Mouse (Mus musculus) embryonic facial prominence, embryonic 14.5 days (tissue): ENCODE data around the gene Mllt10. TPM values are rescaled to one million over a fixed set of nuclear protein-coding genes. Genes with fewer than 3 reads are reported as not detected.

Experiments used
- ATAC-seq: fragments of 200-750 bp; cut with Nextera tagmentation; 2 replicates; pipeline ENCODE4 v1.8.0; 2017; ENCODE audit warnings: low read depth, moderate number of reproducible peaks, moderate TSS enrichment
- DNase-seq: peaks from one replicate; pipeline ENCODE4 v3.0.0-alpha.2; 2015; ENCODE audit warnings: low spot score
- H3K27ac ChIP-seq: fragments of 300-500 bp; sonication (generic); replicated peaks from 2 replicates; pipeline ENCODE4 v1.5.1; 2014; ENCODE audit warnings: low read depth, mild to moderate bottlenecking, low read length, moderate library complexity
- H3K27me3 ChIP-seq: fragments of 300-500 bp; sonication (generic); replicated peaks from 2 replicates; pipeline ENCODE4 v1.6.1; 2014; ENCODE audit warnings: low read length; ENCODE audit not compliant: control insufficient read depth, insufficient read depth
- H3K36me3 ChIP-seq: fragments of 300-500 bp; sonication (generic); 2 replicates; pipeline ENCODE4 v1.6.1; 2014; ENCODE audit warnings: low read length, mixed read lengths; ENCODE audit not compliant: control insufficient read depth, insufficient read depth
- H3K4me1 ChIP-seq: fragments of 300-500 bp; sonication (generic); 2 replicates; pipeline ENCODE4 v1.6.1; 2014; ENCODE audit warnings: antibody characterized with exemption, low read length; ENCODE audit not compliant: control insufficient read depth, insufficient read depth
- H3K4me2 ChIP-seq: fragments of 300-500 bp; sonication (generic); 2 replicates; pipeline ENCODE4 v1.6.1; 2014; ENCODE audit warnings: low read depth, mild to moderate bottlenecking, low read length, moderate library complexity, mixed read lengths
- H3K4me3 ChIP-seq: fragments of 300-500 bp; sonication (generic); 2 replicates; pipeline ENCODE4 v1.5.1; 2014; ENCODE audit warnings: low read depth, mild to moderate bottlenecking, low read length
- H3K9ac ChIP-seq: fragments of 300-500 bp; sonication (generic); 2 replicates; pipeline ENCODE4 v1.6.1; 2014; ENCODE audit warnings: low read depth, mild to moderate bottlenecking, low read length, moderate library complexity, mixed read lengths
- H3K9me3 ChIP-seq: fragments of 300-500 bp; sonication (generic); 2 replicates; pipeline ENCODE4 v1.6.1; 2016; ENCODE audit warnings: low read length; ENCODE audit not compliant: control insufficient read depth
- WGBS: fragments of 180-500 bp; shearing (Covaris S2); extraction: QIAGEN DNeasy Blood & Tissue Kit; methylation state at CpG from one replicate; pipeline ENCODE4 v1.1.7; 2014; 5-methylcytosine and 5-hydroxymethylcytosine counted together
- polyA plus RNA-seq: library from polyadenylated mRNA; unstranded; fragments of >200 nt; fragmentation: Nextera tagmentation; extraction: Ambion mirVana; gene quantifications from 2 replicates; pipeline ENCODE4 v1.2.1, GENCODE M21; 2014

The Mllt10 gene
- polyA plus RNA-seq, result 27.4 and 32.1 TPM in 2 replicates

DNA sequence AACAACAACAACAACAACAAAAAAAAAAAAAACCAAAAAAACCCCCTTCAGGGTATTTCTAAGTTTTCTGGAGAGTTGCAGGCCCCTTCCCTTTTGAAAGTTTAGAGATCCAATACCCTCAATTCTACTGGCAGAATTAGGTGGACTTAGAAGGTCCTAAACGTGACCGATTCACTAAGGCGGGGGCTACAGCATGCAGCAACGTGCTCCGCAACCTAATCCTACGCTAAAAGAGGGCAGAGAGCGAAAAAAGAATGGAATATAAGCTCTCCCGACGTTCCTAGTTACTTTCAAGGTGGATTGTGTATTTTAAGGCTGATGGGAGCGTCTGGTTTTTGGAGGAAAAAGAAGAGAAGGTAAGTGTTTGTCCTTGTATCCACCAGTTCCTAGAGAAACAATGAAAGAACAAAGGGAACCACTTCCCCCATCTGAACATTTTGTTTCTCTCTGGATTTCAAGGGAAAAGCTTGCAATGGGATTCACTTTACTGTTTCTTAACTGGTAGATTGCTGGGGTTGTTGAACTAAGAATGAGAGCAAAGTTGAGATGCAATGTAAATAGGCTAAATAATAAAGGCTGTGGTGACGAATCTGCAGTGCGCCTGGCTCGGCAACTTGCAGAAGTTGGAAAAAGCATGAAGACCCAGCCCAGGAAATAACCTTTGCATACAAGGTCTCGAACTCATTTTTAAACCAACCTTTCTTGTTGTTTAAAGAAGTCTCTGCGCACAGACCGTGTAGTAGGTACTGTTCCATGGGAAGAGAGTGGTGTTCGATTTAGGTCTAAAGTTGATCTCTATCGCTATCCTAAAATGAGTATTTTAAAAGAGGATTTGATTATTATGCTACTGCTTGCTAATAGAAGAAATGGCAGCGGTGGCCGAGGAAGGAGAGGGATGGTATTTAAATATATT, at the start of gene Mllt10:
TSS of gene Mllt10 (plus strand) at position 222 of the 913 bp plus-strand sequence.
- DNase-seq, result peak; percentile 51
- Histone ChIP-seq H3K9me3 (no peaks in the 10 kb centered on the region), H3K9ac (peak within 1 kb of the TSS; percentile 96), H3K4me2 (peak within 1 kb of the TSS; percentile 95), H3K36me3 (no peaks in the 10 kb centered on the region), H3K27me3 (no peaks in the 10 kb centered on the region), H3K4me1 (peaks cover 34% of the 10 kb centered on the region), H3K27ac (peak within 1 kb of the TSS; percentile 100), H3K4me3 (peak within 1 kb of the TSS; percentile 60)
- no peak for ATAC-seq
- 5% methylated on average over 20 of the region's 20 CpGs for WGBS

DNA sequence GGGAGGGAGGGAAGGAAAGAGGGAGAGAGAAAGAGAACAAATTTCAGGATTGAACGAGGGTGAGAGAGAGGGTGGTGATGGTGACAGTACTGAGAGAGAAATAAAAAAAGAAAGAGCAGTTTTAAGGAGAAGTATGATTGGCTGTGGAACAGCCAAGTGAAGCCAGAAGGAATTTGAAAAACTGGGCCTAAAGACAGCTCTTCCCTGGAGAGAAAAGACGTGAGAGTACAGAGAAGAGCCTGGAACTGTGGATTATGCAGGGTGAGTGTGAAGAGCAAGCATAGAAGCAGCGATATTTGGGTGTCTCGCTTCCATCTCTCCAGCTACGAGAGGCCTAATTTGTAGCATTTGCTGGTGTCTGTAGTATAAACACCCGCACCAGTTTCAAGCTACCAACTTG, 43.8 kb upstream of the Mllt10 start:
- no peak overlapping the region for H3K4me3 ChIP-seq
- H3K36me3 ChIP-seq, result no peaks in the 10 kb centered on the region
- no peak for DNase-seq
- 72% methylated on average over 6 of the region's 6 CpGs for WGBS
- H3K4me1 ChIP-seq, result no peaks in the 10 kb centered on the region
- H3K4me2 ChIP-seq, result no peak overlapping the region
- no peak overlapping the region for H3K9ac ChIP-seq
- no peaks in the 10 kb centered on the region for H3K9me3 ChIP-seq
- ATAC-seq, result no peak
- no peak overlapping the region for H3K27ac ChIP-seq
- H3K27me3 ChIP-seq, result no peaks in the 10 kb centered on the region

DNA sequence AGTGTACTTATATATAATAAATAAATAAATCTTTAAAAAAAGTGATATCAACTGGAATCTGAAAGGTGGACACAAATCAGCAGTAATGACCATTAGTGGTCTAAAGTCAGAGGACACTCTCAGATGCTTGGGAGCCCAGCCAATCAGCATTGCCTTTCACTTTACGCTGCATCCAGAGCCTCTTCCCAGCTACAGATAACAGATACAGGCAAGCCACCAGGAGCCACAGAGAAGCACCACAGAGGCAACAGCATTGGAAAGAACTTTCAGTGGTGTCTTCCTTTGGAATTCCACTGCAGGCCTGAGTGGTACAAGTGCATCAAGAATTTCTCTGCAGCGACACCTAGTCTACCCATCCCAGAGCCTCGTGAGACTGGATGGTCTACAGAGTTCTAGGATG, 42.2 kb upstream of the Mllt10 start:
- Histone ChIP-seq H3K9me3 (no peaks in the 10 kb centered on the region), H3K4me3 (no peak overlapping the region), H3K4me2 (no peak overlapping the region), H3K36me3 (no peaks in the 10 kb centered on the region), H3K4me1 (no peaks in the 10 kb centered on the region), H3K27me3 (no peaks in the 10 kb centered on the region), H3K27ac (no peak overlapping the region), H3K9ac (no peak overlapping the region)
- ATAC-seq (no peak), DNase-seq (no peak)
- 88% methylated on average over 3 of the region's 3 CpGs for WGBS

DNA sequence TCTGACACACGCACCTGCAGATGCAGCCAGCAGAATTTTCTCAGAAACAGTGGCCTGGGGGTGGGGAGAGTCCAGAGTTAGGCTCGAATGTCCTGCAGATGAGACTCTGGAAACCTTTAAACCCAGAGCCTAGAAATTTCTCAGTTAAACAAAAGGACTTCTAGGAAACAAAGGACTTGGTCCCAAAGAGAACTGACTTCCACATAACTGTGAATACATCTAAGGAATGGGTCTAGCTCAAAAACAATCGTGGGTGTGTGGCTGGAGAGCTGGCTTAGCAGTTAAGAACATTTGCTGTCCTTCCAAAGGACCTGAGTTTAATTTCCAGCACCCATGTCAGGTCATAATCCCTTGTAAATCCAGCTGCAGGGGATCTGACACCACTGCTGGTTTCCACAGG, 39.5 kb upstream of the Mllt10 start:
- DNase-seq (no peak), ATAC-seq (no peak)
- no peaks in the 10 kb centered on the region for H3K4me1 ChIP-seq
- H3K4me3 ChIP-seq, result no peak overlapping the region
- H3K27ac ChIP-seq, result no peak overlapping the region
- no peaks in the 10 kb centered on the region for H3K36me3 ChIP-seq
- H3K9ac ChIP-seq, result no peak overlapping the region
- no peak overlapping the region for H3K4me2 ChIP-seq
- no peaks in the 10 kb centered on the region for H3K9me3 ChIP-seq
- no peaks in the 10 kb centered on the region for H3K27me3 ChIP-seq
- WGBS, result 47% methylated on average over 3 of the region's 3 CpGs

GRCm38 (mm10) chr2:18016639-18017038, 38.4 kb upstream of the Mllt10 start:
- Histone ChIP-seq H3K9ac (no peak overlapping the region), H3K4me2 (no peak overlapping the region), H3K4me3 (no peak overlapping the region), H3K27ac (no peak overlapping the region), H3K27me3 (no peaks in the 10 kb centered on the region), H3K4me1 (no peaks in the 10 kb centered on the region), H3K36me3 (no peaks in the 10 kb centered on the region), H3K9me3 (no peaks in the 10 kb centered on the region)
- DNase-seq (no peak), ATAC-seq (no peak)
- WGBS, result 86% methylated on average over 1 of the region's 1 CpGs

DNA sequence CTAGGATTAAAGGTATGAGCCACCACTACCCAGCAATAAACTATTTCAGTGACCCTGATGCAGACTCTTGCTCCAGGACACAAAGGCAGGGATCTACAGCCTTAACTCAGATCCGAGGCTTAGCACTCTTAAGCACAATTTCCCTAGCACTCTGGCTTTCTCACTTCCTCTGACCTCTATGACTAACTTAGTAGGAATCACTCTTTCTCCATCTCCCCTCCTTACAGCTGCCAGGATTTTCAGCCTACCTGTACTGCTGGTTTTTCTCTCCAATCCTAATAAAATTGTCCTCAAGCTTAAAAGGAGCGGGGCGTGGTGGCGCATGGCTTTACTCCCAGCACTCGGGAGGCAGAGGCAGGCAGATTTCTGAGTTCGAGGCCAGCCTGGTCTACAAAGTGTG, 37.7 kb upstream of the Mllt10 start:
- H3K9ac ChIP-seq, result no peak overlapping the region
- WGBS, result 95% methylated on average over 6 of the region's 6 CpGs
- no peaks in the 10 kb centered on the region for H3K4me1 ChIP-seq
- H3K36me3 ChIP-seq, result no peaks in the 10 kb centered on the region
- ATAC-seq (no peak), DNase-seq (no peak)
- H3K27ac ChIP-seq, result no peak overlapping the region
- no peaks in the 10 kb centered on the region for H3K9me3 ChIP-seq
- no peaks in the 10 kb centered on the region for H3K27me3 ChIP-seq
- no peak overlapping the region for H3K4me3 ChIP-seq
- H3K4me2 ChIP-seq, result no peak overlapping the region

DNA sequence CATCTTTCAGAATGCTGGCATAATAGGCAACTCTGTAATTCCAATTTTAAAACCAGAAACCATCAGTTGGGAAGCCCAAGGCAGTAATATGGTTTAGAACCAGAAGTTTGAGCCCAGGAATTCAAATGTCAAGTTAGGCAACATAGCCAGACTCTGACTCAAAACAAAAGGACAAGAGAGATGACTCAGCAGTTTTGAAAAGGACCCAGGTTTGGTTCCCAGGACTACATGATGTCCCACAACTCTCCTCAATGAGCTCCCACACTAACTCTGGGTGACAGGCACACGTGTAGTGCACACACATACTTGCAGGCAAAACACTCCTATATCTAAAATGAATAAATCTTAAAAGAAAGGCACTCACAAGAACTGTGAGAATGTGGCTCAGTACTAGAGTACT, 35.9 kb upstream of the Mllt10 start:
- H3K36me3 ChIP-seq, result no peaks in the 10 kb centered on the region
- no peak for ATAC-seq

GRCm38 (mm10) chr2:18022886-18023285, 32.2 kb upstream of the Mllt10 start:
- Histone ChIP-seq H3K9me3 (no peaks in the 10 kb centered on the region), H3K4me3 (no peak overlapping the region), H3K4me1 (0 out of 2 replicates have a peak, but pooled peaks cover 7% of the 10 kb centered on the region), H3K27ac (no peak overlapping the region), H3K4me2 (no peak overlapping the region), H3K36me3 (no peaks in the 10 kb centered on the region), H3K27me3 (no peaks in the 10 kb centered on the region), H3K9ac (no peak overlapping the region)
- 80% methylated on average over 1 of the region's 1 CpGs for WGBS
- ATAC-seq (no peak), DNase-seq (no peak)

More for the DNA sequence above, 35.9 kb upstream of the Mllt10 start:
- Histone ChIP-seq H3K4me1 (no peaks in the 10 kb centered on the region), H3K27ac (no peak overlapping the region), H3K9ac (no peak overlapping the region), H3K9me3 (no peaks in the 10 kb centered on the region), H3K4me2 (no peak overlapping the region), H3K27me3 (no peaks in the 10 kb centered on the region), H3K4me3 (no peak overlapping the region)
- WGBS, result 82% methylated on average over 1 of the region's 1 CpGs
- DNase-seq, result no peak

GRCm38 (mm10) chr2:18025116-18025515, 29.9 kb upstream of the Mllt10 start:
- no peak for ATAC-seq
- Histone ChIP-seq H3K27me3 (no peaks in the 10 kb centered on the region), H3K4me2 (peak overlapping the region; percentile 97), H3K4me1 (0 out of 2 replicates have a peak, but pooled peaks cover 7% of the 10 kb centered on the region), H3K4me3 (peak overlapping the region; percentile 62), H3K27ac (no peak overlapping the region), H3K9ac (no peak overlapping the region), H3K9me3 (no peaks in the 10 kb centered on the region), H3K36me3 (no peaks in the 10 kb centered on the region)
- WGBS, result 48% methylated on average over 5 of the region's 5 CpGs
- no peak for DNase-seq
